Mouse (Mus musculus) MEL (cell line): ENCODE results near the gene Apba2.

Source experiments
- BHLHE40 ChIP-seq: IDR thresholded peaks from 2 replicates; pipeline ENCODE4 v1.6.1; 2012; ENCODE audit warnings: low read depth, mild to moderate bottlenecking, inconsistent platforms, low read length, improper control_type of control experiment, borderline replicate concordance
- CHD2 ChIP-seq: IDR thresholded peaks from 2 replicates; pipeline ENCODE4 v1.6.1; 2011; ENCODE audit warnings: low read length, improper control_type of control experiment
- CTCF ChIP-seq, 3 experiments: IDR thresholded peaks in 2 of 3; conservative IDR thresholded peaks in 1 of 3; 2 replicates each; pipeline ENCODE4 v1.5.1; 2011 to 2012; ENCODE audit warnings: low read length in 3 of 3, low read depth in 2 of 3, mild to moderate bottlenecking in 2 of 3, improper control_type of control experiment in 1 of 3, inconsistent platforms in 1 of 3, mixed read lengths in 1 of 3, moderate library complexity in 1 of 3; ENCODE audit not compliant: control insufficient read depth in 1 of 3, insufficient read depth in 1 of 3, poor library complexity in 1 of 3, severe bottlenecking in 1 of 3
- MAZ ChIP-seq: IDR thresholded peaks from 2 replicates; pipeline ENCODE4 v1.6.1; 2012; ENCODE audit warnings: low read depth, mild to moderate bottlenecking, inconsistent platforms, low read length, improper control_type of control experiment
- MYC ChIP-seq: IDR thresholded peaks from 2 replicates; pipeline ENCODE4 v1.6.1; 2011; ENCODE audit warnings: low read depth, mild to moderate bottlenecking, low read length, improper control_type of control experiment, moderate library complexity
- POLR2A ChIP-seq, 2 experiments: IDR thresholded peaks; 2 replicates each; pipeline ENCODE4 v1.6.1; 2011 to 2012; ENCODE audit warnings: low read length in 2 of 2, mild to moderate bottlenecking in 2 of 2, control low read depth in 1 of 2, improper control_type of control experiment in 1 of 2, low read depth in 1 of 2, moderate library complexity in 1 of 2; ENCODE audit not compliant: control insufficient read depth in 1 of 2, insufficient read depth in 1 of 2, poor library complexity in 1 of 2
- TAL1 ChIP-seq: IDR thresholded peaks from 2 replicates; pipeline ENCODE4 v1.6.1; 2012; ENCODE audit warnings: mild to moderate bottlenecking, inconsistent platforms, low read length, moderate library complexity, mixed read lengths
- ZC3H11A ChIP-seq: IDR thresholded peaks from 2 replicates; pipeline ENCODE4 v1.6.1; 2012; ENCODE audit warnings: low read depth, mild to moderate bottlenecking, inconsistent platforms, low read length, improper control_type of control experiment
- ZKSCAN1 ChIP-seq: IDR thresholded peaks from 2 replicates; pipeline ENCODE4 v1.6.1; 2012; ENCODE audit warnings: low read depth, mild to moderate bottlenecking, inconsistent platforms, low read length, improper control_type of control experiment, moderate library complexity
- ZMIZ1 ChIP-seq: IDR thresholded peaks from 2 replicates; pipeline ENCODE4 v1.6.1; 2012; ENCODE audit warnings: low read depth, mild to moderate bottlenecking, inconsistent platforms, low read length, improper control_type of control experiment, moderate library complexity

- TF ChIP-seq CTCF (IDR thresholded peaks at IDR 0.05 in 2 of 3, conservative IDR thresholded peaks at IDR 0.05 in 1 of 3; ENCODE audit: control insufficient read depth in 1 of 3, insufficient read depth in 1 of 3, low read depth in 2 of 3, low read length in 3 of 3, poor library complexity in 1 of 3, severe bottlenecking in 1 of 3): no peak
- no peak for TF ChIP-seq TAL1
- TF ChIP-seq BHLHE40: no peak
- TF ChIP-seq ZKSCAN1: no peak
- no peak for TF ChIP-seq MYC
- no peak for TF ChIP-seq CHD2
- no peak for TF ChIP-seq ZC3H11A
- TF ChIP-seq POLR2A (IDR thresholded peaks at IDR 0.05; ENCODE audit: control insufficient read depth in 1 of 2, insufficient read depth in 1 of 2, low read depth in 1 of 2, low read length in 2 of 2, poor library complexity in 1 of 2): no peak
- no peak for TF ChIP-seq ZMIZ1
- no peak for TF ChIP-seq MAZ
Measured at GRCm38 (mm10) chr7:64576519-64576951, 75.0 kb downstream of the Apba2 start.
